Mouse (Mus musculus): ENCODE data around the gene Cds2. TPM values are rescaled to one million over a fixed set of nuclear protein-coding genes. Genes with fewer than 3 reads are reported as not detected.

Cds2 gene
- polyA plus RNA-seq, 1 experiment from 2014 or later, result 17.1 TPM

DNA sequence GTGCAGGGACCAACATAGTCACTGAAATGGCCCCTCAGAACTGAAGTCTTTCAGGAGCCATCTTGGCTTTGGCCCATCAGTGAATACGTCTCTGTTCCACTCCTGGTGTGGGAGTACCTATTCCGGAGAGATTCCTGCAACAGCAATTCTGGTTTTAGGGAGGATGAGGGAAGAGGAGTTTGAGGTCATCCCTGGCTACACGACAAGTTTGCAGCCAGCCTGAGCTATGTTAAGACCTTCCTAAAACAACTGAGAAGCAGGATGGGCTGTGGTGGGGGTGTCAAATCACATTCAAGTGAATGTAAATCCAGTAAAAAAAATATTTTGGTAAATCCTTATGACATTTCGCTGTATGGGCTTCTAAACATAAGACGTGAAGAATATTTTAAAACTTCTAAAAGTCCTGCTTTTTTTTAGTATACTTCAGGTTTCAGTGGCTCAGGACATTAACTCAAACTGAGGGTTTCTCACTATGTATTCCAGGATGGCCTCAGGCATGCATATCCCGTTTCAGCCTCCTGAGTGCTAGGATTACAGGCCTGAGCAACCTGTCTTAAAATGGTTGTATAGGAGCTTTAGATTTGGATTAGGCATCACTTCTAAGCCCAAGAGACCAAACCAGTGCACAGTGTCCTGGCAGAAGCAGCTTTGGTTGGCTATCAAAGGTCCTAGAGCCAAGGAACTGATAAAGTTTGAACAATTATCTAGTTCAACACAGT lies 5.4 kb upstream of the Cds2 start:
- no peaks in the 10 kb centered on the region for H3K36me3 ChIP-seq (ENCODE audit: insufficient read depth)
- no peak for TF ChIP-seq CTCF (IDR thresholded peaks at IDR 0.05; ENCODE audit: low read depth)
- no peak overlapping the region for H3K4me2 ChIP-seq
- ATAC-seq (ENCODE audit: insufficient read depth) (no peak), DNase-seq (no peak)
- no peak overlapping the region for H3K9ac ChIP-seq
- no peaks in the 10 kb centered on the region for H3K27me3 ChIP-seq (ENCODE audit: insufficient read depth, low read length)
- 86% methylated on average over 6 of the region's 6 CpGs for WGBS
- H3K4me1 ChIP-seq (ENCODE audit: insufficient read depth), result no peaks in the 10 kb centered on the region; the same call in 1 of the 2 replicates
- H3K4me3 ChIP-seq (ENCODE audit: low read depth, low read length), result no peak overlapping the region
- no peaks in the 10 kb centered on the region for H3K9me3 ChIP-seq (ENCODE audit: low read depth, low read length)
- H3K27ac ChIP-seq (ENCODE audit: low read depth), result no peak overlapping the region

DNA sequence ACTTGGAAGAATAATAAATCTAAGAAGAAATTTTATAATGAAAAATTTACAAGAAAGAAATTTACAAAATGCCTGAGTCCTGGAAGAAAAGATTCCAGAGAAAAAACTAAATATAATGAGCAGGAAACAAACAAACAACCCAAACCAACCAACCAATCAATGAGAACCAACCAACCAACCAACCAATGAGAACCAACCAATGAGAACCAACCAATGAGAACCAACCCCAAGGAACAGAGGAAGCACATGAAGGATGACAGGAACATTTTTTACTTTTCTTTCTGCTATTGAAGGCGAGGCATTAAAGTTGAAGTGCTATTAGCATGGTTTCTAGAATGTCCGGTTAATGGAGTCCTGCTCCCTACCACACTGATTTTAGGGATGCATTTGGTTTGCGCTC lies 2.3 kb upstream of the Cds2 start:
- TF ChIP-seq CTCF (IDR thresholded peaks at IDR 0.05; ENCODE audit: low read depth), result no peak
- no peak overlapping the region for H3K4me2 ChIP-seq
- no peak for ATAC-seq (ENCODE audit: insufficient read depth)
- no peak overlapping the region for H3K4me3 ChIP-seq (ENCODE audit: low read depth, low read length)
- 77% methylated on average over 3 of the region's 3 CpGs for WGBS
- H3K9ac ChIP-seq, result no peak overlapping the region
- H3K4me1 ChIP-seq (ENCODE audit: insufficient read depth), result peaks cover 6% of the 10 kb centered on the region; the same call in 1 of the 2 replicates
- no peaks in the 10 kb centered on the region for H3K36me3 ChIP-seq (ENCODE audit: insufficient read depth)
- H3K27ac ChIP-seq (ENCODE audit: low read depth), result no peak overlapping the region
- no peak for DNase-seq
- H3K27me3 ChIP-seq (ENCODE audit: insufficient read depth, low read length), result no peaks in the 10 kb centered on the region
- no peaks in the 10 kb centered on the region for H3K9me3 ChIP-seq (ENCODE audit: low read depth, low read length)

DNA sequence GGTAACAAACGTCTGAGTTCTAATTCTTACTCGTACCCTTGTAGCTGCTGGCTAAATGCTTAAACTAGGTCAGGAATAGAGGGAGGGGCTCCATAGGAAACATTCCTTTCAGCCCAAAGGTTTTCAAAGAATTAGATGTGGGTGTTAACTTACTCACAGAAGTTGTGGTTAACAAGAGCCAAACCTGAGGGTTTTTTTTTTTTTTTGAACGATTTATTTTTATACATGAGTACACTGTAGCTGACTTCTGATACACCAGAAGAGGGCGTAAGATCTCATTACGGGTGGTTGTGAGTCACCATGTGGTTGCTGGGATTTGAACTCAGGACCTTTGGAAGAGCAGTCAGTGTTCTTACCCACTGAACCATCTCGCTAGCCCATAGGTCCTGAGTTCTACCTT lies 773 bp upstream of the Cds2 start:
- whole genome bisulfite sequencing, result 71% methylated on average over 6 of the region's 6 CpGs
- Histone ChIP-seq H3K4me2 (peak overlapping the region; percentile 80), H3K4me1 (ENCODE audit: insufficient read depth) (peaks cover 6% of the 10 kb centered on the region; the same call in 1 of the 2 replicates), H3K9me3 (ENCODE audit: low read depth, low read length) (no peaks in the 10 kb centered on the region), H3K27ac (ENCODE audit: low read depth) (no peak overlapping the region), H3K4me3 (ENCODE audit: low read depth, low read length) (no peak overlapping the region), H3K36me3 (ENCODE audit: insufficient read depth) (no peaks in the 10 kb centered on the region), H3K27me3 (ENCODE audit: insufficient read depth, low read length) (no peaks in the 10 kb centered on the region), H3K9ac (no peak overlapping the region)
- DNase-seq (no peak), ATAC-seq (ENCODE audit: insufficient read depth) (no peak)
- no peak for TF ChIP-seq CTCF (IDR thresholded peaks at IDR 0.05; ENCODE audit: low read depth)

DNA sequence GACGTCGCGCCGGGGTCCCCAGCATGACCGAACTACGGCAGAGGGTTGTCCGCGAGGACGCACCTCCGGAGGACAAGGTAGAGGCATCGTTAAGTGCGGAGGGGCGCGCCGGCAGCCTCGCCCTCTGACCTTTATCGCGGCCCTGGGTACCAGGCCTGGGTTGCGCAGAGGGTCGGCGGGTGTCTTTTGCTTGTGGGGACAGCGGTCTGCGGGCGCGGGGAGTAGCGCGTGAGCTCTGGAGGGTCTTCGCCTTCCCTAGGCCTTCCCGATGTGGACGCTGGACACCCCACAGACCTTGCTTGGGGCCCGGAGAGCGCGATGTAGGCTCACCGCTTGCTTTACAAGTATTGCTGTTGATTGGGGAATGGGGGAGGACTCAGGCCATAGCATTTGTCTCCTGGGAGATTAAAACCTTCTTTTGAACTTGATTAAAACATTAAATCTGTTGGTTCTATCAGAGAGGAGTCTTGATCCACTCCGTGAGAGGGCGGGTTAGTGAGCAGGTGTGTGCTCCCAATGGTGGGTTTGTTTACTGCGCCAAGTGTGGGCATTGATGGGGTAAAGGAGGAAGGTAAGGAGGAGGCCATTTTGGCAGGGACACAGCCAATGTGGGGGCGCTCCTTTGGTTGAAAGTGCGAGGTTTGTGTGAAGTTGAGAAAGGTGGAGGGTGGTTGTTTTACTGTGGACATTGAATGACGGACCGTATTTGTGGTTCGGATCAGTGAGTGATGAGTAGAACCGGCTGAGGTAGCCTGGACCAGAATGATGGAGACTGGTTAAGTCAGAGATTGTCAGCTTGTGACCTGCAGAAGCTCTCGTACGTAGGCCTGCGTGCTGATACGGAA lies 695 bp downstream of the Cds2 start:
- peak overlapping the region; percentile 86 for H3K9ac ChIP-seq
- peak overlapping the region; percentile 80 for H3K4me2 ChIP-seq
- under 1% methylated on average over 47 of the region's 47 CpGs for WGBS
- H3K4me1 ChIP-seq (ENCODE audit: insufficient read depth), result peaks cover 6% of the 10 kb centered on the region; the same call in 1 of the 2 replicates
- H3K9me3 ChIP-seq (ENCODE audit: low read depth, low read length), result no peaks in the 10 kb centered on the region
- no peak for TF ChIP-seq CTCF (IDR thresholded peaks at IDR 0.05; ENCODE audit: low read depth)
- H3K27me3 ChIP-seq (ENCODE audit: insufficient read depth, low read length), result no peaks in the 10 kb centered on the region
- H3K36me3 ChIP-seq (ENCODE audit: insufficient read depth), result no peaks in the 10 kb centered on the region
- ATAC-seq (ENCODE audit: insufficient read depth) (peak; percentile 51), DNase-seq (peak; percentile 24)
- H3K27ac ChIP-seq (ENCODE audit: low read depth), result peak overlapping the region; percentile 75; the same call in 1 of the 2 replicates
- peak overlapping the region; percentile 90 for H3K4me3 ChIP-seq (ENCODE audit: low read depth, low read length)

DNA sequence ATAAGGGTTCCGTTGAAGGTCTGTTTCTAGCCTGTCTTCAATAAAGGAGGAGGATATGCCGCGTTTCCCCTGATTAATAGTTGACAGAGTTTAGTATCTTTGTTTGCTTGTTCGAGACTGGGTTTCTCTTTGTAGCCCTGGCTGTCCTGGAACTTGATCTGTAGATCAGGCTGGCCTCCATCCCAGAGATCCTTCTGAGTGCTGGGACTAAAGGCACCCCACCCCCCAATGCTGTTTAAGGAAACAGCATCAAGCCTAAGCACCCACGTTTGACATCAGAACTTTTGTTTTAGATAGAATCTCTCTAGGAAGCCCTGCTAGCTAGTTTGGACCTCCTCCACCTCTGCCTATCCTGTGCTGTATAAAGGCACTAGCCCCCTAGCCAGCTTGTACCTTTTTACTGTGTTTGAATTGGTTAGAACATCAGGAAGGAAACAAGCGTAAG lies 1.3 kb downstream of the Cds2 start:
- H3K36me3 ChIP-seq (ENCODE audit: insufficient read depth), result no peaks in the 10 kb centered on the region
- 0 out of 2 replicates have a peak overlapping the region, but pooled peaks have one; percentile 8 for H3K27ac ChIP-seq (ENCODE audit: low read depth)
- WGBS, result 15% methylated on average over 6 of the region's 6 CpGs
- H3K9me3 ChIP-seq (ENCODE audit: low read depth, low read length), result no peaks in the 10 kb centered on the region
- H3K4me1 ChIP-seq (ENCODE audit: insufficient read depth), result peaks cover 6% of the 10 kb centered on the region; the same call in 1 of the 2 replicates
- peak overlapping the region; percentile 90 for H3K4me3 ChIP-seq (ENCODE audit: low read depth, low read length)
- H3K4me2 ChIP-seq, result peak overlapping the region; percentile 80
- no peak for ATAC-seq (ENCODE audit: insufficient read depth)
- no peaks in the 10 kb centered on the region for H3K27me3 ChIP-seq (ENCODE audit: insufficient read depth, low read length)
- DNase-seq, result no peak
- no peak for TF ChIP-seq CTCF (IDR thresholded peaks at IDR 0.05; ENCODE audit: low read depth)
- H3K9ac ChIP-seq, result peak overlapping the region; percentile 86

DNA sequence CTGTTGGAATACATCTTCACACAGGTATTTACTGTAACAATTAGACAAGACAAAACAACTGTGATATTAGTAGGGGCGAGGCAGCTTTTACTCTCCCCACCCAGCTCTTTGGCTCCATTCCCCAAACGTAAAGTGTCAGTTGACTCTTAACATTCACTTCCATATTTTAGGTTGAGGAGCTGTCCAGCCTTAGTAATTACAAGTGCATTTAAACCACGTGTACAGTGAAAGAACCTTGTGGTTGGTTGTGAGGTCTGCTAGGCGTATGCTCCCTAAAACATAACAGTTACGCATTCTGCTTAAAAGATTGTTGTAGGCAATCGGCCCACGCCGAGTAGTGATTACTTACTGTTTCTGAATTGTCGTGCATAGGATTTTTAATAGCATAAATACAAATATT lies 2.2 kb downstream of the Cds2 start:
- peak; percentile 35 for DNase-seq
- Histone ChIP-seq H3K27ac (ENCODE audit: low read depth) (no peak overlapping the region), H3K4me3 (ENCODE audit: low read depth, low read length) (no peak overlapping the region), H3K27me3 (ENCODE audit: insufficient read depth, low read length) (no peaks in the 10 kb centered on the region), H3K9me3 (ENCODE audit: low read depth, low read length) (no peaks in the 10 kb centered on the region), H3K4me1 (ENCODE audit: insufficient read depth) (peaks cover 6% of the 10 kb centered on the region; the same call in 1 of the 2 replicates), H3K9ac (no peak overlapping the region), H3K36me3 (ENCODE audit: insufficient read depth) (no peaks in the 10 kb centered on the region), H3K4me2 (no peak overlapping the region)
- 79% methylated on average over 9 of the region's 9 CpGs for WGBS
- no peak for ATAC-seq (ENCODE audit: insufficient read depth)
- no peak for TF ChIP-seq CTCF (IDR thresholded peaks at IDR 0.05; ENCODE audit: low read depth)

DNA sequence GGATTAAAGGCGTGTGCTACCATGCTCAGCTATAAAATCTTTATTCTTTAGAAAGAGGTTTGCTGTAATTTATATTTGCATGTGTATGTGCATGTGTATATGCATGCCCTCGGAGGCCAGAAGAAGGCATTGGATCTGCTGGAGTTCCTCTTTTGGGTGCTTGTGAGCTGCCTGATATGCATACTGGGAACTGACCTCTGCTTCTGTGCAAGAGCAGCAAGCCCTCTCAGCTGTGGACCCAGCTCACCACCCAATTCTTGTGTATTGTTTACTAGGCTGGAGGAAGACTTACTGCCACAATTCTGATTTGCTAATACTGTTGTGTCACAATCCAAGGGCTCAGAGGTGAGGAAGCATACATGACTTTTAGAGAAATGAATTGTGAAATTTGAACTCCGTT lies 3.1 kb downstream of the Cds2 start:
- Histone ChIP-seq H3K4me1 (ENCODE audit: insufficient read depth) (peaks cover 6% of the 10 kb centered on the region; the same call in 1 of the 2 replicates), H3K36me3 (ENCODE audit: insufficient read depth) (no peaks in the 10 kb centered on the region), H3K4me2 (no peak overlapping the region), H3K4me3 (ENCODE audit: low read depth, low read length) (no peak overlapping the region), H3K9me3 (ENCODE audit: low read depth, low read length) (no peaks in the 10 kb centered on the region), H3K27ac (ENCODE audit: low read depth) (no peak overlapping the region), H3K9ac (no peak overlapping the region), H3K27me3 (ENCODE audit: insufficient read depth, low read length) (no peaks in the 10 kb centered on the region)
- DNase-seq, result no peak
- ATAC-seq (ENCODE audit: insufficient read depth), result no peak
- TF ChIP-seq CTCF (IDR thresholded peaks at IDR 0.05; ENCODE audit: low read depth), result no peak
- WGBS, result 85% methylated on average over 3 of the region's 3 CpGs

All from lung, embryonic 14.5 days (tissue).